Mouse (Mus musculus): Measurements from ENCODE around the gene Chst2.

GRCm38 (mm10) chr9:95375336-95375735, 31.2 kb downstream of the Chst2 start:
- TF ChIP-seq CTCF (IDR thresholded peaks at IDR 0.05; ENCODE audit: low read depth) (no peak), EP300 (IDR thresholded peaks at IDR 0.05; ENCODE audit: low read depth) (no peak)

Measured in liver, embryonic 14.5 days (tissue).